Mouse (Mus musculus): ENCODE data around the gene Ppl.

DNA sequence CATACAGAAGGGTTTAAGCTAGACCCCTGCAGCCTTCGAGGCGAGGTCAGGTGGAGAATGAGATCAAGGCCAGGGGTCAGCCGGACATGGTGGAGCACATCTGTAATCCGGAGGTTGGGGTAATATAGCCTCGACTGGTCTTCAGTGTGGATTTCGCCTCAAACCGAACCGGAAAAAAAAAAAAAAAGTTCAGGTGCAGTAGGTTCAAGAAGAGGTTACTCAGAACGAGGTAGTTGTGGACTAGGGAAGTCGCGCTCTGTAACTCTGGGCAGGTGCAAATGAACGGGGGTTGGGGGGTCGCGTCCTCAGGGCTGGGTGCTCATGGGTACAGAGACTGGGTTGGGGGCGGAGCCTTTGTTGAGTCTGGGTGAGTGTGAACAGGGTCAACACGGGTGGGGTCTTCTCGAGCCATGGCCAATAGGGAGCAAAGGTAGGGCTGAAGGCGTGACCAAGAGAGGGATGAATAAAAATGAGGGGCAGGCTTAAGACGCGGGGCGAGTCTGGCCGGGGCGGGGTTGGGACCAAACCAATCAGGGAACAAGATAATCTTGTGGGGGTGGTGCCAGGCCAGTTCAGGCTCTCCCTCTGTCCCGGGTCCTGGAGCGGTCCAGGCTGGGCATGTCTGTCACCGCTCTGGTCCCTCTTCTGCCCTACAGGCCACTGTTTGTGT is 14.3 kb upstream of the Ppl start:
- TF ChIP-seq ZC3H11A (IDR thresholded peaks at IDR 0.05; ENCODE audit: borderline replicate concordance, low read depth, low read length) = no peak
- TF ChIP-seq CHD2 (IDR thresholded peaks at IDR 0.05; ENCODE audit: low read depth, low read length) = no peak
- peak; percentile 85 for TF ChIP-seq ZNF384 (IDR thresholded peaks at IDR 0.05; ENCODE audit: low read depth, low read length)

All from ES-E14 (cell line).